Mouse (Mus musculus): ENCODE data around the gene Atp2b2.
"Not testable (repeated sequence)": the region's sequence is repeated elsewhere in the genome, so short reads cannot be mapped to it uniquely, and the experiment has no call there.

Atp2b2 gene

DNA sequence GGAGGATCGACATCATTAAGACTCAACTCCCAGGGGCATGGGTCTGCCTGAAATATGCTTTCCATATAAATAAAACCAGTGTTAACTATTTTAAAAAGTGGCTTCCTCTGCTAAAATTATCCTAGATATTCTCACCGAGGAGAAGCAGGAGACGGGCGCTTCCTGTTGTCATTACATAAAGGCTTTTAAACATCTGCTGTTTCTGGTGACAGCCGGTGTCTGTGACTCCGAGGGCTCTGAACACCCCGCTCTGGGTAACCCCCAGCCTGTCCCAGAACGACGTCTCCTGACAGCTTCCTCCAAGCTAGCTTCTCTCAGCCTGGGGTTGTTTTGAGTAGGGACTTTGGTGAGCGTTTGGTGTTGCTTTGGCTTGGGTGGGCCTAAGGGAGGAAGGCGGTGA lies 273.6 kb downstream of the Atp2b2 start:
- DNase-seq: no peak

DNA sequence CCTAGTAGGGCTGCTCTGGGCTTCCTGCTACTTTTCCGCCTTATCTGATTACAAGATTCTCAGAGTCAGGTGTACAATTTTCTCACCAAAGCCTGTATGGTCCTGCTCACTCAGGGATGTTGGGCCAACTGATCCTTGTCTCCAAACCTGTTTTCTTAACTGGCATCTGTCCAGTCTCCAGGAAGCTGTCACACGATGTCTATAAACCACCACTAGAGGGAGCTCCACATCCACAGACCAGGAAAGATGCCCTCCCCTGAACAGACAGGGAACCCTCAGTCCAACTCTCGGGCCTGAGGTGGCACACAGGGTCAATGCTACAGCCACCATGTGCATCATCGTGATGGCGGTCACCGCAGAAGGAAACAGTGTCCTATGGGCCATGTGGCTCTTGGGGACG lies 280.8 kb downstream of the Atp2b2 start:
- DNase-seq: peak in 1 of 2 experiments; percentile 63

DNA sequence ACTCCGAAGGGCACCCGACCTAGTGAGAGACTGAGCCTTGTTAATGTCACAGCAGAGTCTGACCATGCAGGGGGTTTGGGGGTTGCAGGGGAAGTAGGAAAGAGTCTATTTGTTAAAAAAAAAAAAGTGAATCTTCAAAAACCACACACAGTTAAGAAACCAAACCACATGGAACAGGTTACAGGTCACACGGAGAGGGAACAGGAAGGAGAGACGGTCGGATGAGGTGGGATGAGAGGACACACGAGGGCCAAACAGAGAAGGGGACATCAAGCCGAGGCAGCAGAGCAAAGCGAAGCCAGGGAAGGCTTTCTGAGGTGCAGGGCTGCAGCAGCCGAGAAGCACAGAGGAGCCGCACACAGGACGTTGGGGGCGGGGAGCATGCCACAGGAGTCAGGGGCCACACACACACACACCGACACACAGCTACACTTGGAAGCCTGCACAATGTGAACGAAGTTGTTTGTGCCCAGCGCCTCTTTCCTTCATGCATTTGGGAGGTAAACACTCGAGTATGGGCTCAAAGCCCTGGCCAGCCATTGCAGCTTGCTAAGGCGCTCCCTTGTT lies 293.2 kb downstream of the Atp2b2 start:
- peak in 1 of 2 experiments; percentile 23 for DNase-seq

DNA sequence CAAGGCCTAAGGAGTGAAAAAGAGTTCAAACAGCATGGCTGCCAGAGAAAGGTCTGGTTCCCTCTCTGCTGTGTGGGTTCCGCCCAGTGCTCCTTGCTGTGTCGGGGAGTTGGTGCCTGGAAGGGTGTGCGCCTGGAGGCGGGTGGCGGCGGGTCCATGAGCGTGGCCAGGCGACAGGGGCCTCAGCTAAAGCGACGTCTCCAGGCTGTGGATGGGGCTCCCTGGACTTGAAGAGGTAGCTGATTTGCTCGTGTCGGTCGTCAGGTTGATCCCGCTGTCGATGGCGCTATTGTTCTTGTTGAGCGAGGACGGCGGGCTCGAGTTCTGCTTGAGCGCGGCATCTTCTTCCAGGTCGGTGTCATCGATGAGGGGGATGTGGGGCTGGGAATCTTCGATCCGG lies 294.1 kb downstream of the Atp2b2 start:
- DNase-seq: peak in 1 of 2 experiments; percentile 22

DNA sequence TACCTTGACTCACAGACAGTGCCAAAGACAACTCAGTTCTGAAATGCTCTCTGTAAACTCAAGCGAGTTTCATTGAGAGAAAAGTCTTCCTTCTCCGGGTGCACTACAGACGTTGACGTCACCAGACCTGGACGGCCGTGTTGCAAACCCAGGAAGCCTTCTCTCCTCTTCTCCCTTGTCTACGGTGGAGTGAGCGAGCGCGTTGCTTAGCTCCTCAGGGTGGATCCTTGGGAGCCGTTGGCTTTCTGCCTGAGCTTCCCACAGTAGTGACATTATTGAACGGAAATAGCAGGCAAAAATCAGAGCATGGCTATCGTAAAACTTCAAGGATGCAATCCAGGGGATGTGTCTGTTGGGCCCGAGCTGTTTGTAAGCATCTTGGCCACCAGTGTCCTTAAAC lies 295.1 kb downstream of the Atp2b2 start:
- no peak for DNase-seq

DNA sequence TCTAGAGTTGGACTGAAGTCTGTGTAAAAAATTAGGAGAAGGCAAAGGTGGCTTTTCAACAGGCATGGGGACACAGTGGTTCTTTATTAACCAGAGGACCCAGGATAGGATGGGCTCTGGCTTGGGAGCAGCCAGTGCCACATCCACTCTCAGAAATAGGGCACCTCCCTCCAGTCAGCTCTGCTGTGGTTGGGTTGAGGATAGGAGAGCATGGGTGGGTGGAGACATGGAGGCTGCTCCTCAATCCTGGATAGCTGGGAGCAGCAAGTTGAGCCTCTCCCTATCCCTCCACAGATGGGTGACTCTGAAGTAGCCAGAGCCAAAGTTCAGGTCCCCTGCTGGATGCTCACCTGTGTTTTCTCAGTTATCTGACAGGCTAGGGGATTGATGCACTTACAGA lies 297.3 kb downstream of the Atp2b2 start:
- DNase-seq: no peak

DNA sequence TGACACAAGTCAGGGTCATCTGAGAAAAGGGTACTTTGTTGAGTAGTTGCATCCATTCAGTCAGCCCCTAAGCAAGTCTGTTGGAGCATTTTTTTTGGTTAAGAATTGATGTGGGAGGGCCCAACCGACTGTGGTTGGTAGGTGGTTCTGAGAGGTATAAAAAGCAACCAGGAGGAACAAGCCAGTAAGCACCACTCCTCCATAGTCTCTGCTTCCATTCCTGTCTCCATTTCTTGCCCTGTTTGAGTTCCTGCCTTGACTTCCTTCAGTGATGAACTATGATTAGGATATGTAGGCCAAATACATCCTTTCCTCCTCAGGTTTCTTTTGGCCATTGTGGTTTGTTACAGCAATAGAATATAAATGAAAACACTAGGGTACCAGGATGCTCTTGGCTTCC lies 299.3 kb downstream of the Atp2b2 start:
- DNase-seq: no peak

DNA sequence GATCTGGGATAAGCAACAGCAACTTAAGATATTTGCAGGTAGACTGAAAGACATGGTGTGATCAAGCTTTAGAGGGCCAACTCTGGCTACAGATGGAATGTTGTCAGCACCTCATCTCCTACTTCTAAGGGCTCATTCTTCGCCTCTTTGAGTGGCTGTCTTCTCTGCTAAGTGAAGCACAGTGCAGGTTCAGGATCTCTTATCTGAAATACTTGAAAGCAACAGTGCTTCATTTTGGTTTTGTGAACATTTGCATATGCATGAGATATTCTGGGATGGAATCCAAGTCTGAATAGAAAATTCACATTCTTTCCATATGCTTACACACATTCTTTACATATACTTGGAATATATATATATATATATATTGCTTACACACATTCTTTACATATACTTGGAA lies 300.1 kb downstream of the Atp2b2 start:
- no peak for DNase-seq

DNA sequence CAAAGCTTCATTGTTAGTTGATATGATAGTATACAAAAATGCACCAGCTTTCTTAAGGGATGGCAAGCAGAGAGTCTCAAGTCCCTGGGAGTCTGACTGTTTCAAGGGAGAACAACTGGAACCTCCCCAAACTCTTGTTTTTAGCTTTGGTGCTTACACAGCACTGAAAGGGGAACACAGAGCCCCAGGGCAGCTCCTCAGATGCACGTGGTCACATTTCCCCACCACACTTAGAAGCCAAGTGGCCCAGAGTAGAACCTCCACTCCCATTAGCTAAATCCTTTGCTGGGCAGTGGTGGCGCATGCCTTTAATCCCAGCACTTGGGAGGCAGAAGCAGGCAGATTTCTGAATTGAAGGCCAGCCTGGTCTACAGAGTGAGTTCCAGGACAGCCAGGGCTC lies 301.0 kb downstream of the Atp2b2 start:
- DNase-seq: peak in 1 of 2 experiments; percentile 19

DNA sequence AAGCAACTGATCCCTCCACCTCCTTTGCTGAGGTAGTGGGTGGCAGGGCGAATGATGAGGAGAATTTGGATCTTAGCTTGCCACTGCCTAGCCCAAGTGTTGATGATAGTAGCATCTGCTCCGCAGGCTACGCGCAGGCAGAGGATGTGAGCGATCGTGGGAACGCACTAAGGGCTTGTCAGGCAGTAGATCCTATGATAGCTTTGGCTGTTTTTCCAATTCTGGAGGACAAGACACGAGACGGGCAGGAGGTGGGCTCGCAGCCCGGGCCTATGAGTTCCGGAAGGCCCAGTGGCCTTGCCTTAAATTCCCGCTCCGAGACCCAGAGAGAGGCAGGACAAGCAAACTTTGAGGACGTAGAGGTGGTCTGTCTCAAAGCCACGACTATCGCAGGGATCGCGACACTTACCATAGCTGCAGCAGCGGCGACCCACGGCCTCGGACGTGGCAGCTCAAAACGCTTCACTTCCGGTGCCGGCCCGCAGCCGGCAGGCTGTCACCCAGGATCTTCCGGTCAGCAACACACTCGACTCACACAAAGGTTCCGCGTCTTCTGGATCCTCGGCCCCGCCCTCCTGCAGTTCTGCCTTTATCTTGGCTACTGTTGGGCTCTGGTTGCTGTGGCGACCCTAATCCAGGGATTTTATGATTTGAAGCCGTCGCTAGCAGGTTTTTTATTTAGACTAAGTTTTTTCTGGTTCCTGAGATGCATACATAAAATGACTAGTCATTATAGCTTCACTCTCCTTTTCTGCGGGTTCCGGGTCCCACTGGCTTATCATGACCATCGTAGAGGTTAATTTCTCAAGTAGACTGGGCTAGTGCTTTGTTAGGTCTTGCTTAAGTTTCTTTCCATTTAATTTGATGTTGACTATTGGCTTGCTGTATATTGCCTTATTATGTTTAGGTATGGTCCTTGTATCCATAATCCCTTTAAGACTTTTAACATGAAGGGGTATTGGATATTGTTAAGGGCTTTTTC lies 301.9 kb downstream of the Atp2b2 start, which contains the start of gene Sec13:
Gene Sec13, minus strand, starts transcription at position 508 of the 982 bp plus-strand sequence.
- DNase-seq: peak; percentile 90 to 93

DNA sequence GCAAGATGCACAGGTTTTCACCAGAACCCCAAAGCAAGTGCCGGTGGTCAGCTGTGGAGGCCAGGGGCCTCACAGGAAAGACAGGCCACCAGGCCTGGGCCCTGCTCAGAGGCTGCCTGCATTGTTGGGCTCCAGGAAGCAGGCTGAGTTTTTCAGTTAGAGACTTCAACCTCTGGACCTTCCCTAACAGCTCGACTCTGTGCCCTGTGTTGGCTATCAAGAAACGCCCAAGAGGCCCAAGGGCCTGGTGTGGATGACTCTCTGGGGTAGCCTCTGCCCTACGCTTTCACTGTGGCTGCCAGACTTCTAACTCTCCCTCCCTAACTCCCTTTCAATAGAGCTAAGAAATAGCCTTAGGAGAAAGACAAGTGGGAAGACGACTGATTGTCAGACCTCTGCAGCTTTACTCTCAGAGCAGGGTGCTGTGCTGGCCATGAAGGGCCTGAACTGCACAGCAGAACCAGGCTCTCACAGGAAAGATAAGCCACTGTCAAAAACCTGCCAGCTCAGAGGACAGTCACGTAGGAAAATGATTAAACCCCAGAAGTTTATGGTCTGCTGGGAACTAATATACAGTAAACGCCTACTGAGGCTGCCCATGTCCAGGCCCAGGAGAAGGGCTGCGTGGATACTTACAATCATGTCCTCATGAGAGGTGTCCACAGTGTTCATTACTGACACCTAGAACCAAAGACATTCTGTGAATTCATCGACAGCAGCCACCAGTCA lies 304.9 kb downstream of the Atp2b2 start:
- DNase-seq: peak in 1 of 2 experiments; percentile 16

DNA sequence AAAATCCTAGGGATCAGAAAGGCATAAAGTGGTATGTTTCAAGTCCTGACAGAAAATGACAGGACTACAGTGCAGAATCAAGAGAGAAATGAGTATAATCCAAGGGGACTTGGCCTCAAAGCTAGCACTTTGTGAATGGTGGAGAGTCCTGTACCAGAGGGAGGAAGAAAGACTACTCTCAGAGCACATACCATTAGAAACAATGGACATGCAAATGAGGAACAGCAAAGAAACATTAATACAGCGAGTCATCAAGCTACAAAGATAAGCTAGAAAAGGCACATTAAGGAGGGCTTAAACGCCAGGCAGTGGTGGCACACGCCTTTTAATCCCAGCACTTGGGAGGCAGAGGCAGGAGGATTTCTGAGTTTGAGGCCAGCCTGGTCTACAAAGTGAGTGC lies 311.1 kb downstream of the Atp2b2 start:
- no peak for DNase-seq

DNA sequence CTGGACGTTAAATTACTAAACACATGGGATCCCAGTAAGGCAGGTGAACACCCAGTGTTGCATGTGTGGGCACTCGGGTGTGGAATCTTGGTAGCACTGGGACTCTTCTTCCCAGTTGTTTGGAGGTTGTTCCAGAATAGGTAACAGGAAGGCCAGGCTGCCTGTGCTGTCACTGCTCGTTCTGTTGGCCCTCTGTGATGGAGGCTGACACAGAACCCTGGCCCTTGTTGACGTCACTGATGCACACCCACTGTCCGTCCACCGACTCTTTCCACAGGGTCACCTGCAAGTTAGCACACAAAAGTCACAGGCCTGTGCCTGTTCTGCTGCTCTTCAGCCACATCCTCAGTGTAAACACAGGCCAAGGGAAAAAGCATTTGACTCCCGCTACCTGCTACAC lies 314.2 kb downstream of the Atp2b2 start:
- peak in 1 of 2 experiments; percentile 14 for DNase-seq

DNA sequence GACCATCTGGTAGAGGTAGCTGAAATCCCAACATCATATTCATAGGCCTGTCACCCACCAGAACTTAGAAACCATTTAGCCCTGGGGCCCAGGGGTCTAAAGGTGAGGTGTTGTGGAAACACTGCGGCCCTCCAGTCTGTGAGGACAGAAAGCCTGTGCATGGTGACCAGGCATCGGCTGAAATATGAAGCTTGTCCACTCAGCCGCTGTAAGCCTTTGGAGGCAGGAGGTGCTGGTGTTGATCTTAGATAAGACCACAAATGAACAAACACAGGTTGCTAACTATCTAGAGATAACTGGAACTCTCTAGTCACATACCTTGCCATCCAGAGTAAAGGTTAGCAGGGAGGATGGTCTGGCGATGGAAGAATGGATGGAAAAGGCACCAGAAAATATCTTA lies 321.4 kb downstream of the Atp2b2 start:
- DNase-seq: no peak

DNA sequence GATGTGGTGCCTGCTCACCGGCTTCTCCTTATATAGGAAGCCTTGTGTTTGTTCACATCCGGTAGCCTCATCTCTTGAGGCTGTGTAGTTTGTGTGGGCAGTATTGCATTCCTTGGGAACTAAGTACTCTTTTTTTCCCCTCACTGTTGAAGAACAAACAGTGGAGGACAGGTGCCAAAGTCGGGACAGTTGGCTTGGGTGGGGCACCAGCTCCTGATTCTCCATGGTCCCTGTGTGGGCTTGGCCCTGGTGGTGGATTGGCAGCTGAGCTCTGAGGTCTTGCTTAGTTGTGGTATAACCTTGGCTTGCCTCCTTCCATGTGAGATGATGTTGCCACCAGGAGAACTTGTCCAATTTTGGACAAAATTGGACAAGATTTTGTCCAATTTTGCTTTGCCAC lies 322.5 kb downstream of the Atp2b2 start, which contains the start of gene Ghrl:
Gene Ghrl, minus strand, starts transcription at position 3 of the 400 bp plus-strand sequence.
- DNase-seq: no peak

DNA sequence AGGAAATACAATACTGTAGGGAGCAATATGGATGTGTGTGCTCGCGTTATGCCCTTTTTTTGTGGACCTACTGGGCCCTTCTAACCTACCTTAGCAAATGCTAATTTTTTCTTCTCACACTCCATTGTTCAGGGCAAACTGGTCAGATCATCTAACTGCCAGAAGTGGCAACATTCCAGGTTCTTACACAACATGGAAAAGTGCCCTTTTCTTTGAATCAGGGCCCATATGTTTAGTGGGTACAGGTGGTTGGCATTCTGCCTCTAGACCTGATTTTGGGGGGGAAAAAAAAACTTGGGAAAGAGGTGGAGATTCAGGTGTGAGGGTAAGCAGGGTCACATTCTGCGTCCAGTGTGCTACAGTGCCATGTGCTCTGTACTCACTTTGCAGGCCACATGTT lies 324.9 kb downstream of the Atp2b2 start:
- peak in 1 of 2 experiments; percentile 17 for DNase-seq

DNA sequence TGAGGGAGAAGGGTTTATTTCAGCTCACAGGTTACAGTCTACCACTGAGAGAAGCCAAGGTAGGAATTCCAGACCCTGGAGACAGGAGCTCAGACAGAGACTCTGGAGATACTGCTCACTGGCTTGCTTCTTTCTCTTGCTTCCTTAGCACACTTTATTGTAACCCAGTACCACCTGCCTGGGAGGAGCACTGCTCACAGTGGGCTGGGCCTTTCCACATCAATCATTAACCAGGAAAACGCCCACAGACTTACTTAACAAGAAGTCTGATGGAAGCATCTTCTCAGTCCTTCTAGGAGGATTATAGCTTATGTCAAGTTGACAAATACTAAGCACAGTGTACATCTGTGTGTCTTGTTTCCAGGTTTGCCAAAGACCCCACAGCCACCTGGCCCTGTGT lies 327.6 kb downstream of the Atp2b2 start:
- no peak for DNase-seq

DNA sequence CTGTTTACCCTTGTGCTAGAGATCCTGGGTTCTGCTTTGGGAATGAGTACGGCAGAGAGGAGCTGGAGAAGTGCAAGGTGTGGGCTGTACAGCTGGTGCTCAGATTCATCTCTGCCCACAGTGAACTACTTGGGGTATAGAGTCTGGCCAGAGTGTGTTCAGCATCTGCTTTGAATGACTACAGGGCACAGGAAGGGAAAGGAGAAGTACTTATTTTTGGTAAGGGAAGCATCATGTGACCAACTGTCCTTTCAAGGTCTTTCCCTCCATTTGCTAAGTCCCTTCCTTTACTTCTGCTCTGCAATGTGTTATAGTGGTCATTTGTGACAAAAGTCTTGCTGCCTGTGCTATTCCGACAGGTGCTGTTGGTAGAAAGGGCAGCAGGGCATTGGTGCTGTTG lies 328.1 kb downstream of the Atp2b2 start:
- no peak for DNase-seq

DNA sequence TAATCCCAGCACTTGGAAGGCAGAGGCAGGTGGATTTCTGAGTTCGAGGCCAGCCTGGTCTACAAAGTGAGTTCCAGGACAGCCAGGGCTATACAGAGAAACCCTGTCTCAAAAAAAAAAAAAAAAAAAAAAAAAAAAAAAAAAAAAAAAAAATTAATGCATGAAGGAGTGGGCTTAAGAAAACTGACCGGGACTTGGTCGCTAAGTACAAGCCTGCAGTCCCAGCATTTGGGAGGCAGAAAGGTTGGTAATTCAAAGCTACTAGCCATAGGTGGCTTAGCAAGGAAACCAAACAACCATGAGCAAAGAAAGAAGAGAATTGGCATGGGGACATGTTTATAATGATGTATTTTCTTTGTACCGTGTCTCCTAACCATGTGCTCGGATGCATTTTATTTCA lies 329.0 kb downstream of the Atp2b2 start:
- not testable (repeated sequence) for DNase-seq

DNA sequence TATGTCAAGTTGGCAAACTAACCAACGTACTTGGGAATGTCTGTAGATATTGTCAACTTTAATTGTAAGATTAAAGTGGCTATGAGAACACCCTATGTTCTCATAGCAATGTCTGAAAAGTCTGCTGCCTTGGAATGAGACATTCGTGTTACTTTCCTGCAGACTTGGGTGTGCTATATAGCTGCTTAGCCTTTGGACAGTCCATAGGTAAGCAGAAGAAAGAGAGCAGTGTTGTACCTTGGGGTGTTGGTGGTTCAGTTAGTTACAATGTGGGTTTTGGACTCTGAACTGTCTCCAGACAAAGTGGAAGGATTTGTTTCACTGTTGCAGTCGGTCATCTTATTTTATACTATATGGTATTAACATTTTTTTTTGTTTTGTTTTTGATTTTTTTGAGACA lies 329.7 kb downstream of the Atp2b2 start:
- no peak for DNase-seq

DNA sequence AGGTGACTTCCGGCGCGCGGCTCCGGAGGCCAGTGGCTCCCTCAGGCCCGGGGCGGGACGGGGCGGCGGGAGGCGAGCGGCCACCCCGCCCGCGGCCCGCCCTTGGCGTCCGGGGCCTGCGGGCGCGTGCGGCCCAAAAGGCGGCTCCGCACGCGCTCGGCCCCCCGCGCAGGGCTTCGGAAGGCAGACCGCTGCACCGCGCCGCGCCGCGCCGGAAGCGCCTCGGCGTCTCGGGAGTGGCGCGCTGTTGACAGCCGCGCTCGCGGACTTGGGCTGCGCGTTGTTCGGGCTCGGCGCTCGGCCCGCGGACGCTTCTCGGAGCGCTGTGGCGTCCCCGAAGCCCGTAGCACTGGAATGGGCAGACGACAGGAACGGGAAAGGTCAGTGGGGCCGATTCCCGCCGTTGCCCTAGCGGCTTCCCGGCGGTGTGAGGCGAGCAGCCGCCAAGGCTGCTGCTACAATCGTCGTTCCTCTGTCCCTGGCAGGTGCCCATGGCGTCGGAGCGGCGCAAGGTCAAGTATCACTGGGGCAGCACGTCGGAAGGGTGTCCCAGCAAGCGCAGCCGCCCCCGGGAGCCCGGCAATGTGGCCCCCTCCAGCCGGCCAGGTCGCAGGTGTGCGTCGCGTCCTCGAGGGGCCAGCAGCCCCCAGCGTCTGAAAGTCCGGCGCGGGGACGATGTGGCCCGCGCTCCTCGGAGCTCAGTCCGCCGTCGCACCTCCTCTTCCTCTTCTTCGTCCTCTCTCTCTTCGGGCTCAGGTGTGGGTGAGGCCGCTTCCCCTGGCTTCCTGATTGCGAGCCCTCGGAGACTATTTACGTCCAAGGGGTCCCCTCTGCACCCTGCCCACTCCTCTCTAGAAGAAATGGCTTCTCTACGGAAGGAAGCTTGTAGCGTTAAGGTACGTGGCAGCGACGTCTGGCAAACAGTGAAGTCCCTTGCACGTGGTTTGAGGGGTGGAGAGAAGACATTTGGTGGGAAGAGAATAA lies 344.9 kb downstream of the Atp2b2 start:
- peak; percentile 34 to 62 for DNase-seq

DNA sequence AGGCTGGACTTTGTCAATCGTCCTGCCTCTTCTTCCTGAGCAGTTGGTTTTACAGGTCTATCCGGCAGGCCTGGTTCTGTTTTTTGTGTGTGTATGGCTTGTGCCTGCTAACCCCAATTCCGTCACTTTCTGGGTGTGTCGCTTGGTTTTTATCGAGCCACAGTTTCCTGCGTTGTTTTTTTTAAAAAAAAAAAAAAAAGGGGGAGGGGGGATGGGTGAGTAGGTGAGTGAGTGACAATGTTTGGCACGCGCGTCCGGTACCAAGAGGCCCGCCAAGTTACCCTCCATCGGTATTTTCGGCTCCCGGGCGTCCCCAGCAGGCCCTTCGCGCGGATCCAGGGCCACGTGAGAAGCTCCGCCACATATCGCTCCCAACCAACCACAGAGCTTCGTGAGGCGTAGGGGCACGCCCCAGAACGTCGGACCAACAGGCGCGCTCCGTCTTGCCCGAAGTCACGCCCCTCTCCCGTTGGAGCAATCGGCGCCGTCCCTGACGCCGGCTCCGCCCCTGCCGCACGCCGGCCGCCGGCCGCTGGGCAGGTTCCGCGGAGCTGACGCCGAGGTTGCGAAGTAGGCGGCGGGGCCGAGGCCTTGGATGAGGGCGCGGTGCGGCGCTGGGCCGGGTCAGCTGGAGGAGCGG lies 345.7 kb downstream of the Atp2b2 start, which contains the start of gene Tatdn2:
Gene Tatdn2, plus strand, starts transcription at position 469 of the 640 bp plus-strand sequence.
- peak; percentile 97 to 99 for DNase-seq

All from lung, postnatal 4 days (tissue).